In the genomic region with DNA sequence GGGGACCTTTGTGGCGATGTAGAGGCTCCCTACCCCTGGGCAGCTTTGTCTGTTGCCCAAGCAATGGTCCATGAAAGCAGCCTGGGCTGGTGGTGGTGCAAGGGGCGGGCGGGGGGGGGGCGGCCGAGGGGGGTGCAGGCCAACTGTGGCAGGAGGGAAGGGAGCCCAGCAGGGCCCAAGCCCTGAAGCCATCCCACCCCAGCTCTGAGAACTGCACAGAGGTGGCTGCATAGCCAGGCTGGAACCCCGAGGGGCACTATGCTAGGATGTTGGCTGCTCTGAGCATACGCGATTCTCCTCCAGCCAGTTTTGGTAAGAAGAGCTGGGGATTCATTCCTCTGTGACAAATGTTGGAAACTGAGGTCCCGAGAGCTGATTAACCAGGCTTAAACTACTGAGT, we compare ENCODE assay signal across 9 mouse cellular contexts.
DNase-seq lines count a peak whose midpoint lies in the region; ATAC-seq and TF ChIP-seq lines count a peak whose summit lies in the region.
"Had no signal": no experiment of that assay in that cellular context is flagged by ENCODE, and none has a peak within 500 bp of the region (broad histone marks: within the 10 kb centered on the region; RNA-seq: fewer than 3 reads in every experiment).

No protein-coding gene starts in this region.

- H3K4me1 ChIP-seq in kidney, postnatal 0 days (replicated peaks; ENCODE audit: insufficient read depth, low read length): peaks cover 3% of the 10 kb centered on the region; the same call in 1 of the 2 replicates
- peaks cover 19% of the 10 kb centered on the region for H3K4me1 ChIP-seq in embryonic facial prominence, embryonic 12.5 days
- H3K4me1 ChIP-seq in hindbrain, embryonic 15.5 days (replicated peaks): peaks cover 17% of the 10 kb centered on the region
- H3K4me1 ChIP-seq in midbrain, embryonic 15.5 days: peaks cover 12% of the 10 kb centered on the region

- peak overlapping the region; percentile 87 for H3K27ac ChIP-seq in kidney, postnatal 0 days
- peak overlapping the region; percentile 84 for H3K27ac ChIP-seq in embryonic facial prominence, embryonic 12.5 days
- H3K27ac ChIP-seq in hindbrain, embryonic 15.5 days (replicated peaks): peak overlapping the region; percentile 84
- H3K27ac ChIP-seq in midbrain, embryonic 15.5 days: peak overlapping the region; percentile 79

- no peaks in the 10 kb centered on the region for H3K9me3 ChIP-seq in kidney, postnatal 0 days (replicated peaks; ENCODE audit: low read length)
- H3K9me3 ChIP-seq in embryonic facial prominence, embryonic 12.5 days: no peaks in the 10 kb centered on the region
- H3K9me3 ChIP-seq in hindbrain, embryonic 15.5 days: no peaks in the 10 kb centered on the region
- H3K9me3 ChIP-seq in midbrain, embryonic 15.5 days: no peaks in the 10 kb centered on the region

- no peaks in the 10 kb centered on the region for H3K36me3 ChIP-seq in kidney, postnatal 0 days (ENCODE audit: insufficient read depth, low read length)
- no peaks in the 10 kb centered on the region for H3K36me3 ChIP-seq in embryonic facial prominence, embryonic 12.5 days
- no peaks in the 10 kb centered on the region for H3K36me3 ChIP-seq in hindbrain, embryonic 15.5 days
- no peaks in the 10 kb centered on the region for H3K36me3 ChIP-seq in midbrain, embryonic 15.5 days (replicated peaks)

- WGBS in kidney, postnatal 0 days: 43% methylated on average over 5 of the region's 9 CpGs
- 27% methylated on average over 9 of the region's 9 CpGs for WGBS in embryonic facial prominence, embryonic 12.5 days
- WGBS in hindbrain, embryonic 15.5 days: 23% methylated on average over 8 of the region's 9 CpGs
- WGBS in midbrain, embryonic 15.5 days: 29% methylated on average over 5 of the region's 9 CpGs

- no peak overlapping the region for H3K4me3 ChIP-seq in kidney, postnatal 0 days (replicated peaks; ENCODE audit: low read depth, low read length)
- H3K4me3 ChIP-seq in embryonic facial prominence, embryonic 12.5 days: no peak overlapping the region
- peak overlapping the region; percentile 18 for H3K4me3 ChIP-seq in hindbrain, embryonic 15.5 days
- peak overlapping the region; percentile 21 for H3K4me3 ChIP-seq in midbrain, embryonic 15.5 days

- no peaks in the 10 kb centered on the region for H3K27me3 ChIP-seq in kidney, postnatal 0 days (ENCODE audit: insufficient read depth, low read length)
- peaks cover 16% of the 10 kb centered on the region; the same call in 1 of the 2 replicates for H3K27me3 ChIP-seq in embryonic facial prominence, embryonic 12.5 days
- H3K27me3 ChIP-seq in hindbrain, embryonic 15.5 days: 0 out of 2 replicates have a peak, but pooled peaks cover 2% of the 10 kb centered on the region
- peaks cover 4% of the 10 kb centered on the region; the same call in 1 of the 2 replicates for H3K27me3 ChIP-seq in midbrain, embryonic 15.5 days (replicated peaks)

- peak; percentile 31; the same call in 1 of the 2 replicates for ATAC-seq in kidney, postnatal 0 days (replicated peaks; ENCODE audit: low FRiP score, low read depth)
- 0 out of 2 replicates have a peak, but pooled peaks have one; percentile 42 for ATAC-seq in embryonic facial prominence, embryonic 12.5 days (ENCODE audit: insufficient number of reproducible peaks, insufficient read depth, low FRiP score, low TSS enrichment)
- ATAC-seq in hindbrain, embryonic 15.5 days (ENCODE audit: low FRiP score, low read depth): peak; percentile 71
- peak; percentile 71 for ATAC-seq in midbrain, embryonic 15.5 days (replicated peaks)

- DNase-seq in kidney, postnatal 0 days (ENCODE audit: low spot score): no peak
- DNase-seq in kidney, postnatal 14 days: no peak
- no peak for DNase-seq in urinary bladder, adult 18-20 months (ENCODE audit: low spot score in 2 of 2)
- no peak for DNase-seq in right cerebral cortex, adult 2 months (ENCODE audit: low spot score in 2 of 2)
- DNase-seq in yolk sac, embryonic 10.5 days (ENCODE audit: low spot score): no peak
- DNase-seq: right cerebral cortex, postnatal 14 days had no signal

- peak overlapping the region; percentile 14; the same call in 1 of the 2 replicates for H3K9ac ChIP-seq in kidney, postnatal 0 days (ENCODE audit: low read depth, low read length)
- H3K9ac ChIP-seq in embryonic facial prominence, embryonic 12.5 days: no peak overlapping the region
- 0 out of 2 replicates have a peak overlapping the region, but pooled peaks have one; percentile 29 for H3K9ac ChIP-seq in hindbrain, embryonic 15.5 days
- peak overlapping the region; percentile 22; the same call in 1 of the 2 replicates for H3K9ac ChIP-seq in midbrain, embryonic 15.5 days

- TF ChIP-seq CTCF in kidney, postnatal 0 days (IDR thresholded peaks at IDR 0.05; ENCODE audit: low read depth): no peak

- peak overlapping the region; percentile 43 for H3K4me2 ChIP-seq in kidney, postnatal 0 days (ENCODE audit: low read length)
- peak overlapping the region; percentile 41 for H3K4me2 ChIP-seq in embryonic facial prominence, embryonic 12.5 days (replicated peaks)
- H3K4me2 ChIP-seq in hindbrain, embryonic 15.5 days: peak overlapping the region; percentile 52
- H3K4me2 ChIP-seq in midbrain, embryonic 15.5 days: peak overlapping the region; percentile 41

Comparison
In these comparisons a context has a peak if more than half of its experiments do, and no peak if none do; other contexts are left out.
1. H3K4me3 ChIP-seq: peak in hindbrain, embryonic 15.5 days (single experiment) and midbrain, embryonic 15.5 days (single experiment); none in kidney, postnatal 0 days (single experiment) and embryonic facial prominence, embryonic 12.5 days (single experiment).
2. Peak in every context shown above with its lines, with median percentiles within 50 percentile points of each other: ATAC-seq, H3K27ac ChIP-seq and H3K4me2 ChIP-seq.